Mouse (Mus musculus) MEL (cell line): Measurements from ENCODE around the gene Shb. TPM values are rescaled to one million over a fixed set of nuclear protein-coding genes. Genes with fewer than 3 reads are reported as not detected.

Experiments used
- DNase-seq: peaks from one replicate; pipeline ENCODE4 v3.0.0; 2011; ENCODE audit warnings: low read depth, low spot score
- H3K27ac ChIP-seq: 2 replicates; pipeline ENCODE4 v1.5.1; 2012; ENCODE audit warnings: low read depth, mild to moderate bottlenecking, control low read depth, low read length, moderate library complexity; ENCODE audit not compliant: control insufficient read depth
- H3K27me3 ChIP-seq, 2 experiments: fragments of 150-350 bp in 1 of 2; sonication (generic) in 1 of 2; 2 replicates each; pipeline ENCODE4 v1.6.1; 2012; ENCODE audit warnings: low read length in 2 of 2, mild to moderate bottlenecking in 2 of 2, improper control_type of control experiment in 1 of 2, moderate library complexity in 1 of 2; ENCODE audit not compliant: insufficient read depth in 2 of 2, control insufficient read depth in 1 of 2
- H3K36me3 ChIP-seq, 2 experiments: 2 replicates each; pipeline ENCODE4 v1.6.1; 2012 to 2014; ENCODE audit warnings: low read length in 2 of 2, improper control_type of control experiment in 1 of 2, inconsistent platforms in 1 of 2, mild to moderate bottlenecking in 1 of 2; ENCODE audit not compliant: insufficient read depth in 2 of 2, control insufficient read depth in 1 of 2
- H3K4me1 ChIP-seq, 2 experiments: fragments of 150-350 bp in 1 of 2; sonication (generic) in 1 of 2; 2 replicates each; pipeline ENCODE4 v1.6.1; 2012; ENCODE audit warnings: low read length in 2 of 2, improper control_type of control experiment in 1 of 2, mild to moderate bottlenecking in 1 of 2; ENCODE audit not compliant: insufficient read depth in 2 of 2, control insufficient read depth in 1 of 2
- H3K4me3 ChIP-seq, 2 experiments: fragments of 150-350 bp in 1 of 2; sonication (generic) in 1 of 2; 2 replicates each; pipeline ENCODE4 v1.5.1; 2012; ENCODE audit warnings: low read depth in 2 of 2, low read length in 2 of 2, mild to moderate bottlenecking in 2 of 2, moderate library complexity in 2 of 2, control low read depth in 1 of 2, improper control_type of control experiment in 1 of 2; ENCODE audit not compliant: control insufficient read depth in 1 of 2, insufficient read depth in 1 of 2
- H3K79me2 ChIP-seq: 2 replicates; pipeline ENCODE4 v1.6.1; 2012; ENCODE audit warnings: mild to moderate bottlenecking, low read length, moderate library complexity; ENCODE audit not compliant: control insufficient read depth, poor library complexity, insufficient read depth
- H3K9ac ChIP-seq: 2 replicates; pipeline ENCODE4 v1.6.1; 2012; ENCODE audit warnings: low read depth, mild to moderate bottlenecking, control low read depth, low read length, moderate library complexity; ENCODE audit not compliant: control insufficient read depth, poor library complexity, severe bottlenecking
- H3K9me3 ChIP-seq: fragments of 150-350 bp; sonication (generic); replicated peaks from 2 replicates; pipeline ENCODE4 v1.6.1; 2012; ENCODE audit warnings: mild to moderate bottlenecking, low read length, improper control_type of control experiment, moderate library complexity; ENCODE audit not compliant: insufficient read depth
- GABPA ChIP-seq: IDR thresholded peaks from 2 replicates; pipeline ENCODE4 v1.6.1; 2012; ENCODE audit warnings: low read depth, mild to moderate bottlenecking, inconsistent platforms, low read length, improper control_type of control experiment, moderate library complexity
- JUND ChIP-seq: IDR thresholded peaks from 2 replicates; pipeline ENCODE4 v1.6.1; 2011; ENCODE audit warnings: low read depth, mild to moderate bottlenecking, improper control_type of control experiment, low read length
- MAFK ChIP-seq: IDR thresholded peaks from 2 replicates; pipeline ENCODE4 v1.6.1; 2011; ENCODE audit warnings: low read depth, mild to moderate bottlenecking, low read length, improper control_type of control experiment, borderline replicate concordance
- MEF2A ChIP-seq: IDR thresholded peaks from 2 replicates; pipeline ENCODE4 v1.6.1; 2014; ENCODE audit warnings: low read depth, mild to moderate bottlenecking, inconsistent platforms, low read length, improper control_type of control experiment; ENCODE audit not compliant: poor library complexity, insufficient replicate concordance, severe bottlenecking; ENCODE audit errors: extremely low read depth
- MYC ChIP-seq: IDR thresholded peaks from 2 replicates; pipeline ENCODE4 v1.6.1; 2011; ENCODE audit warnings: low read depth, mild to moderate bottlenecking, low read length, improper control_type of control experiment, moderate library complexity
- POLR2AphosphoS5 ChIP-seq: IDR thresholded peaks from 2 replicates; pipeline ENCODE4 v1.6.1; 2012; ENCODE audit warnings: low read depth, borderline replicate concordance, mild to moderate bottlenecking, inconsistent platforms, low read length, moderate library complexity, mixed read lengths
- RCOR1 ChIP-seq: IDR thresholded peaks from 2 replicates; pipeline ENCODE4 v1.6.1; 2012; ENCODE audit warnings: low read depth, mild to moderate bottlenecking, inconsistent platforms, low read length, improper control_type of control experiment
- SIN3A ChIP-seq: IDR thresholded peaks from 2 replicates; pipeline ENCODE4 v1.6.1; 2012; ENCODE audit warnings: low read length, improper control_type of control experiment, inconsistent platforms
- SMC3 ChIP-seq: IDR thresholded peaks from 2 replicates; pipeline ENCODE4 v1.6.1; 2011; ENCODE audit warnings: low read depth, low read length, improper control_type of control experiment
- USF2 ChIP-seq, 2 experiments: IDR thresholded peaks; 2 replicates each; pipeline ENCODE4 v1.6.1; 2011 to 2012; ENCODE audit warnings: improper control_type of control experiment in 2 of 2, low read length in 2 of 2, borderline replicate concordance in 1 of 2, inconsistent platforms in 1 of 2, low read depth in 1 of 2, mild to moderate bottlenecking in 1 of 2; ENCODE audit not compliant: insufficient read depth in 1 of 2
- polyA plus RNA-seq, 2 experiments: library from polyadenylated mRNA; stranded (reverse) in 1 of 2; unstranded in 1 of 2; fragments of >175 nt in 1 of 2; fragments of >200 nt in 1 of 2; gene quantifications; 2 replicates each; pipeline versions ENCODE4 v1.2.1 to v1.2.4; 2012; ENCODE audit warnings: low replicate concordance in 2 of 2, low read depth in 1 of 2; ENCODE audit not compliant: insufficient read length in 2 of 2, insufficient read depth in 1 of 2, missing spikeins in 1 of 2
- total RNA-seq: library from RNA; depleted of rRNA; stranded (reverse); fragments of 300-350 nt; gene quantifications from 2 replicates; pipeline ENCODE4 v1.2.3, GENCODE M21; 2012

The Shb gene
- total and polyA plus RNA-seq, 3 experiments: 5.2 to 13.9 TPM; not detected in 1

DNA sequence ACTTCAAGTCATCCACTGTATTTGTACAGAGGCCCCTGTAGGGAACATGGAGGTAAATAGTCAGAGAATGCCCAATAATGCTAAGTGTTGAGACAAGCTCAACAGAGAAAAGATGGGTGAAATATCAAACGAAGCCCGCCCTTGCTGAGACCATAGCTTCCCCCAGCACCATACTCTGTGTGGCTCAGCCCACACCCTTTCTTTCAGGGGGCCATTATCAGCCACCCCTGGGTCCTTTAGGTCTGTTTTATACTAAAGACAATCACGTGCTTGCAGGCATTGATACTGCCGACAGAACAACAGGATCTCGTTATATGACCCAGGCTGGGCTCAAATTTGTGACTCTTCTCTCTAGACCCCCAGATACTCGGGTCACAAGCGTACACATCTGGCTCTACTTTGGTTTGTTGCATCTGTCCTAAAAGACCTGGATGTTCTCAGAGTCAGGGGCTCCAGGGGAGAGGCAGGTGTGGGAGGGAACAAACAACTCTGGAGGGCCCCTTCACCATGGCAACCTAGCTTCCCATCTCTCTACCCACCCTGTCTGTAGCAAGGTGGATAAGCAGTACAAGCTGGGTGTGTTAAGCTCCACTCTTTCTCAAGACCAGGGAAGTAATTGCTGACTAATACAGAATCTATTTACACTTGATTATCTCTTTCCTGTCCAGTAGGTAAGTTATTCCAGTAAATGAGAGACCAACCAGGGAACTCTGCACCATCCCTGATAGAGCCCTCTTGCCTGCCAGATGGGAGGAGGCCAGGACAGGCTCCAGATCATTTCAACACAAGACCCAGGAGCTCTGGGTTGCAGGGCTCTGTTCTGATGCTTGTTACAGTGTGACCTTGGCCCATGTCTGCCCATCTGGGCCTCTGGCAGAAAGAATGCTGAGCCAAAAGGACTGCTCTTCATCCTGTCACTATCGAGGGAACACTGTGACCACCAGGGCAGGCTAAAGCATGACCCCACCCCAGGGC is 48.7 kb downstream of the Shb start:
- DNase-seq: peak; percentile 23
- no peaks in the 10 kb centered on the region for H3K9me3 ChIP-seq
- H3K27ac ChIP-seq: no peak overlapping the region
- no peaks in the 10 kb centered on the region for H3K79me2 ChIP-seq
- TF ChIP-seq USF2 (IDR thresholded peaks at IDR 0.05; ENCODE audit: borderline replicate concordance in 1 of 2, insufficient read depth in 1 of 2, low read depth in 1 of 2, low read length in 2 of 2) (no peak), MAFK (0 out of 2 replicates have a peak, but pooled peaks have one; percentile 21)
- TF ChIP-seq, all 39 proteins: peak for 1
- Histone ChIP-seq H3K27me3 (no peaks in the 10 kb centered on the region), H3K4me1 (peaks cover 0 to 5% of the 10 kb centered on the region in 2 experiments; a peak in 1 of 4 replicates), H3K36me3 (no peaks in the 10 kb centered on the region; a peak in 1 of 4 replicates), H3K9ac (no peak overlapping the region), H3K4me3 (no peak overlapping the region)

DNA sequence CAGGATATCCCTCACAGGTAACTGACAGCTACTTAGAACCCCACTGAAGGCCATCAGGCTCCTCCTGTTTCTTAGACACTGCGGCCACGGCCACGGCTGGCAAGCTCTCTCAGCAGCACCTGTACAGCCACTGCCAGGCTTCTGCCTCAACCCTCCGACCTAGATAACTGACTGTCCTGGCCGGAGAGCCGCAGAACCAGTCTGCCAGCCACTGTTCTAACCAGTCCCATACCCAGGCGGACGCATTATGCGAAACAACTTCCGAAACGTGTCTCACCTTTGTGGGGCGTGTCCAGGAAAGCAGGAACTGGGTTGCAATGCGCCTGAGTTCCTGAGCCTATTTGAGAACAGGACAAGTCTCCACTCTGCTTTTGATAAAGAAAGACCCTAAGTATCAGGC is 50.0 kb downstream of the Shb start:
- H3K4me1 ChIP-seq: peaks cover 0 to 5% of the 10 kb centered on the region in 2 experiments; a peak in 1 of 4 replicates
- DNase-seq: no peak
- no peaks in the 10 kb centered on the region for H3K79me2 ChIP-seq
- H3K27me3 ChIP-seq: no peaks in the 10 kb centered on the region
- no peaks in the 10 kb centered on the region for H3K9me3 ChIP-seq
- TF ChIP-seq JUND: no peak
- no peaks in the 10 kb centered on the region; a peak in 1 of 4 replicates for H3K36me3 ChIP-seq
- H3K27ac ChIP-seq: no peak overlapping the region
- no peak overlapping the region for H3K4me3 ChIP-seq
- no peak overlapping the region for H3K9ac ChIP-seq

DNA sequence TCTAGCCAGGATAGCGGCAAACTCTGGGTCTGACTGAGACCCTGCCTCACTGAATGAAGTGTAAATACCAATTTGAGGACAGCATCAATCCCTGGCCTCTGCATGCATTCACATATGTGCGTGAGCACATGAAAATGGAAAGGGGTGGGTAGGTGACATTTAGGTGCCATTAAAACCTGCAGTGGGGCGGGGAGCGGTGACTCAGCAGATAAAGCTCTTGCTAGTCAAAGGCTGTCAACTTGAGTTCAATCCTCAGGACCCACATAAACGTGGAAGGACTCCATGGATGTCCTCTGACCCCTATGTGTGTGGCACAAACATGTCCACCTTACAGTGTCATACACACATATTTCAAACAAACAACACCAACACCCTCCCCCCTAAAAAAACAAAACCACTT is 50.8 kb downstream of the Shb start:
- Histone ChIP-seq H3K79me2 (no peaks in the 10 kb centered on the region), H3K36me3 (no peaks in the 10 kb centered on the region; a peak in 1 of 4 replicates), H3K27me3 (no peaks in the 10 kb centered on the region), H3K9me3 (no peaks in the 10 kb centered on the region), H3K4me1 (peaks cover 0 to 5% of the 10 kb centered on the region in 2 experiments; a peak in 1 of 4 replicates), H3K27ac (no peak overlapping the region), H3K4me3 (no peak overlapping the region), H3K9ac (no peak overlapping the region)
- TF ChIP-seq MEF2A: no peak
- TF ChIP-seq RCOR1: no peak
- TF ChIP-seq SIN3A: no peak
- no peak for TF ChIP-seq MYC
- TF ChIP-seq USF2 (IDR thresholded peaks at IDR 0.05; ENCODE audit: borderline replicate concordance in 1 of 2, insufficient read depth in 1 of 2, low read depth in 1 of 2, low read length in 2 of 2): no peak
- TF ChIP-seq POLR2AphosphoS5: no peak
- no peak for TF ChIP-seq GABPA
- no peak for TF ChIP-seq SMC3
- peak; percentile 40 for DNase-seq
